Mouse (Mus musculus) hindbrain, embryonic 11.5 days (tissue): ENCODE measurements around the gene Apba3. TPM values are rescaled to one million over a fixed set of nuclear protein-coding genes. Genes with fewer than 3 reads are reported as not detected.

ENCODE experiments used
- ATAC-seq: fragments of 200-750 bp; cut with Nextera tagmentation; 2 replicates; pipeline ENCODE4 v1.8.0; 2017; ENCODE audit warnings: mild to moderate bottlenecking, moderate TSS enrichment, moderate library complexity; ENCODE audit not compliant: low FRiP score
- DNase-seq: peaks from one replicate; pipeline ENCODE4 v3.0.0-alpha.2; 2015; ENCODE audit warnings: low spot score
- H3K27ac ChIP-seq: fragments of 300-500 bp; sonication (generic); 2 replicates; pipeline ENCODE4 v1.5.1; 2014; ENCODE audit warnings: mild to moderate bottlenecking, low read depth, low read length
- H3K27me3 ChIP-seq: fragments of 300-500 bp; sonication (generic); 2 replicates; pipeline ENCODE4 v1.6.1; 2014; ENCODE audit warnings: mild to moderate bottlenecking, low read length, moderate library complexity, mixed read lengths; ENCODE audit not compliant: control insufficient read depth, insufficient read depth
- H3K36me3 ChIP-seq: fragments of 300-500 bp; sonication (generic); 2 replicates; pipeline ENCODE4 v1.6.1; 2014; ENCODE audit warnings: mild to moderate bottlenecking, low read length, moderate library complexity, mixed read lengths; ENCODE audit not compliant: control insufficient read depth, insufficient read depth
- H3K4me1 ChIP-seq: fragments of 300-500 bp; sonication (generic); replicated peaks from 2 replicates; pipeline ENCODE4 v1.6.1; 2014; ENCODE audit warnings: low read length, mixed read lengths; ENCODE audit not compliant: control insufficient read depth, insufficient read depth
- H3K4me2 ChIP-seq: fragments of 300-500 bp; sonication (generic); replicated peaks from 2 replicates; pipeline ENCODE4 v1.6.1; 2014; ENCODE audit warnings: mild to moderate bottlenecking, low read depth, low read length
- H3K4me3 ChIP-seq: fragments of 300-500 bp; sonication (generic); 2 replicates; pipeline ENCODE4 v1.5.1; 2014; ENCODE audit warnings: low read depth, low read length
- H3K9ac ChIP-seq: fragments of 300-500 bp; sonication (generic); 2 replicates; pipeline ENCODE4 v1.6.1; 2014; ENCODE audit warnings: low read depth, low read length
- H3K9me3 ChIP-seq: fragments of 300-500 bp; sonication (generic); 2 replicates; pipeline ENCODE4 v1.6.1; 2016; ENCODE audit warnings: low read length; ENCODE audit not compliant: control insufficient read depth
- WGBS: fragments of 180-500 bp; shearing (Covaris S2); extraction: QIAGEN DNeasy Blood & Tissue Kit; methylation state at CpG from one replicate; pipeline ENCODE4 v1.1.7; 2014; 5-methylcytosine and 5-hydroxymethylcytosine counted together
- polyA plus RNA-seq: library from polyadenylated mRNA; unstranded; fragments of >200 nt; fragmentation: Nextera tagmentation; extraction: Ambion mirVana; gene quantifications from 2 replicates; pipeline ENCODE4 v1.2.1, GENCODE M21; 2014

Apba3 gene
- polyA plus RNA-seq, 1 experiment from 2014 or later = 32.1 TPM

- 61% methylated on average over 10 of the region's 10 CpGs for WGBS
- ATAC-seq = no peak
- DNase-seq = no peak
- no peaks in the 10 kb centered on the region for H3K27me3 ChIP-seq
- no peak overlapping the region for H3K4me2 ChIP-seq
- no peaks in the 10 kb centered on the region for H3K36me3 ChIP-seq
- H3K4me1 ChIP-seq = peaks cover 7% of the 10 kb centered on the region; the same call in 1 of the 2 replicates
- no peak overlapping the region for H3K9ac ChIP-seq
- H3K4me3 ChIP-seq = no peak overlapping the region
- H3K9me3 ChIP-seq = no peaks in the 10 kb centered on the region
- no peak overlapping the region for H3K27ac ChIP-seq
These were observed 31.1 kb downstream of the Apba3 start for GRCm38 (mm10) chr10:81297845-81298244.

- WGBS = 94% methylated on average over 17 of the region's 17 CpGs
- H3K4me1 ChIP-seq = peaks cover 7% of the 10 kb centered on the region; the same call in 1 of the 2 replicates
- no peak for ATAC-seq
- no peaks in the 10 kb centered on the region for H3K36me3 ChIP-seq
- no peak for DNase-seq
- no peaks in the 10 kb centered on the region for H3K9me3 ChIP-seq
- no peak overlapping the region for H3K9ac ChIP-seq
- H3K27me3 ChIP-seq = no peaks in the 10 kb centered on the region
- no peak overlapping the region for H3K27ac ChIP-seq
- H3K4me2 ChIP-seq = no peak overlapping the region
- no peak overlapping the region for H3K4me3 ChIP-seq
These were observed 31.8 kb downstream of the Apba3 start for GRCm38 (mm10) chr10:81298369-81299100.

GRCm38 (mm10) chr10:81299585-81300351 is 33.0 kb downstream of the Apba3 start:
- DNase-seq (no peak), ATAC-seq (no peak)
- Histone ChIP-seq H3K4me2 (no peak overlapping the region), H3K4me3 (no peak overlapping the region), H3K9ac (0 out of 2 replicates have a peak overlapping the region, but pooled peaks have one; percentile 7), H3K36me3 (no peaks in the 10 kb centered on the region), H3K4me1 (no peaks in the 10 kb centered on the region; the same call in 1 of the 2 replicates), H3K9me3 (no peaks in the 10 kb centered on the region), H3K27ac (no peak overlapping the region), H3K27me3 (no peaks in the 10 kb centered on the region)
- WGBS = 87% methylated on average over 14 of the region's 14 CpGs

GRCm38 (mm10) chr10:81300352-81300907 is 33.7 kb downstream of the Apba3 start:
- DNase-seq (no peak), ATAC-seq (no peak)
- Histone ChIP-seq H3K27ac (no peak overlapping the region), H3K4me2 (no peak overlapping the region), H3K9ac (no peak overlapping the region), H3K4me1 (no peaks in the 10 kb centered on the region; the same call in 1 of the 2 replicates), H3K27me3 (no peaks in the 10 kb centered on the region), H3K4me3 (no peak overlapping the region), H3K36me3 (no peaks in the 10 kb centered on the region), H3K9me3 (no peaks in the 10 kb centered on the region)
- WGBS = 76% methylated on average over 9 of the region's 9 CpGs

- Histone ChIP-seq H3K27me3 (no peaks in the 10 kb centered on the region), H3K9me3 (no peaks in the 10 kb centered on the region), H3K27ac (no peak overlapping the region), H3K4me3 (no peak overlapping the region), H3K4me1 (no peaks in the 10 kb centered on the region; the same call in 1 of the 2 replicates), H3K4me2 (no peak overlapping the region), H3K36me3 (no peaks in the 10 kb centered on the region), H3K9ac (no peak overlapping the region)
- DNase-seq (no peak), ATAC-seq (no peak)
- WGBS = 80% methylated on average over 9 of the region's 9 CpGs
These were observed 34.6 kb downstream of the Apba3 start for GRCm38 (mm10) chr10:81301321-81301720.

- no peaks in the 10 kb centered on the region for H3K27me3 ChIP-seq
- H3K4me2 ChIP-seq = no peak overlapping the region
- no peak for ATAC-seq
- WGBS = 70% methylated on average over 4 of the region's 4 CpGs
- H3K4me1 ChIP-seq = no peaks in the 10 kb centered on the region; the same call in 1 of the 2 replicates
- H3K4me3 ChIP-seq = no peak overlapping the region
- peaks cover under 1% of the 10 kb centered on the region; the same call in 1 of the 2 replicates for H3K36me3 ChIP-seq
- H3K9me3 ChIP-seq = no peaks in the 10 kb centered on the region
- DNase-seq = no peak
- 0 out of 2 replicates have a peak overlapping the region, but pooled peaks have one; percentile 4 for H3K9ac ChIP-seq
- 0 out of 2 replicates have a peak overlapping the region, but pooled peaks have one; percentile 17 for H3K27ac ChIP-seq
These were observed 35.5 kb downstream of the Apba3 start for GRCm38 (mm10) chr10:81302288-81302687.

- Histone ChIP-seq H3K4me3 (no peak overlapping the region), H3K4me1 (no peaks in the 10 kb centered on the region; the same call in 1 of the 2 replicates), H3K4me2 (no peak overlapping the region), H3K27me3 (no peaks in the 10 kb centered on the region), H3K9ac (no peak overlapping the region), H3K36me3 (peaks cover 6% of the 10 kb centered on the region; the same call in 1 of the 2 replicates), H3K27ac (no peak overlapping the region), H3K9me3 (no peaks in the 10 kb centered on the region)
- 76% methylated on average over 14 of the region's 14 CpGs for WGBS
- no peak for ATAC-seq
- DNase-seq = no peak
These were observed 36.0 kb downstream of the Apba3 start for GRCm38 (mm10) chr10:81302781-81303218.

- no peaks in the 10 kb centered on the region for H3K27me3 ChIP-seq
- no peaks in the 10 kb centered on the region for H3K9me3 ChIP-seq
- no peaks in the 10 kb centered on the region; the same call in 1 of the 2 replicates for H3K4me1 ChIP-seq
- H3K27ac ChIP-seq = no peak overlapping the region
- peaks cover 9% of the 10 kb centered on the region; the same call in 1 of the 2 replicates for H3K36me3 ChIP-seq
- DNase-seq = no peak
- H3K4me3 ChIP-seq = no peak overlapping the region
- no peak for ATAC-seq
- WGBS = 74% methylated on average over 10 of the region's 10 CpGs
- H3K4me2 ChIP-seq = no peak overlapping the region
- H3K9ac ChIP-seq = no peak overlapping the region
These were observed 36.5 kb downstream of the Apba3 start for GRCm38 (mm10) chr10:81303258-81303657.
